Mouse (Mus musculus): ENCODE results near the gene Mymx.
A peak's percentile ranks its signal among the peaks of the same experiment; 100 is the strongest.
"Not testable (repeated sequence)": the region's sequence is repeated elsewhere in the genome, so short reads cannot be mapped to it uniquely, and the experiment has no call there.

Mymx gene

GRCm38 (mm10) chr17:45601877-45602304 is at the start of gene Mymx:
Gene Mymx (minus strand): TSS chr17:45602102.
- DNase-seq: no peak

GRCm38 (mm10) chr17:45644185-45644584 is 42.3 kb upstream of the Mymx start:
- DNase-seq: no peak

GRCm38 (mm10) chr17:45642701-45643100 is 40.8 kb upstream of the Mymx start:
- DNase-seq: peak; percentile 92

- no peak for DNase-seq
Observed at GRCm38 (mm10) chr17:45641981-45642380, 40.1 kb upstream of the Mymx start.

- DNase-seq: peak; percentile 77
Observed at GRCm38 (mm10) chr17:45638596-45639295, 36.8 kb upstream of the Mymx start.

- DNase-seq: no peak
Observed at GRCm38 (mm10) chr17:45634033-45634432, 32.1 kb upstream of the Mymx start.

- no peak for DNase-seq
Observed at GRCm38 (mm10) chr17:45631940-45632339, 30.0 kb upstream of the Mymx start.

GRCm38 (mm10) chr17:45630992-45631391 is 29.1 kb upstream of the Mymx start:
- DNase-seq: peak; percentile 26

GRCm38 (mm10) chr17:45629861-45630694 is 28.2 kb upstream of the Mymx start:
- DNase-seq: peak; percentile 85

- no peak for DNase-seq
Observed at GRCm38 (mm10) chr17:45628885-45629855, 27.3 kb upstream of the Mymx start.

GRCm38 (mm10) chr17:45628160-45628559 is 26.3 kb upstream of the Mymx start:
- DNase-seq: no peak

GRCm38 (mm10) chr17:45626577-45627134 is 24.8 kb upstream of the Mymx start:
- DNase-seq: peak; percentile 76

GRCm38 (mm10) chr17:45623425-45623824 is 21.5 kb upstream of the Mymx start:
- not testable (repeated sequence) for DNase-seq

- DNase-seq: peak; percentile 61
Observed at GRCm38 (mm10) chr17:45619386-45620256, 17.7 kb upstream of the Mymx start.

- DNase-seq: peak; percentile 73
Observed at GRCm38 (mm10) chr17:45618941-45619385, 17.1 kb upstream of the Mymx start.

GRCm38 (mm10) chr17:45617655-45618054 is 15.8 kb upstream of the Mymx start:
- DNase-seq: no peak

GRCm38 (mm10) chr17:45616679-45617078 is 14.8 kb upstream of the Mymx start:
- no peak for DNase-seq

GRCm38 (mm10) chr17:45616046-45616650 is 14.2 kb upstream of the Mymx start:
- no peak for DNase-seq

GRCm38 (mm10) chr17:45612921-45613320 is 11.0 kb upstream of the Mymx start:
- no peak for DNase-seq

- DNase-seq: no peak
Observed at GRCm38 (mm10) chr17:45612008-45612407, 10.1 kb upstream of the Mymx start.
